Mouse (Mus musculus) spleen, postnatal 10 days (tissue): ENCODE results near the gene Gm20388.

Experiments
- DNase-seq, 2 experiments: peaks; one replicate each; pipeline ENCODE4 v3.0.0; 2021 to 2022; ENCODE audit warnings: low spot score in 2 of 2

Gene Gm20388

DNA sequence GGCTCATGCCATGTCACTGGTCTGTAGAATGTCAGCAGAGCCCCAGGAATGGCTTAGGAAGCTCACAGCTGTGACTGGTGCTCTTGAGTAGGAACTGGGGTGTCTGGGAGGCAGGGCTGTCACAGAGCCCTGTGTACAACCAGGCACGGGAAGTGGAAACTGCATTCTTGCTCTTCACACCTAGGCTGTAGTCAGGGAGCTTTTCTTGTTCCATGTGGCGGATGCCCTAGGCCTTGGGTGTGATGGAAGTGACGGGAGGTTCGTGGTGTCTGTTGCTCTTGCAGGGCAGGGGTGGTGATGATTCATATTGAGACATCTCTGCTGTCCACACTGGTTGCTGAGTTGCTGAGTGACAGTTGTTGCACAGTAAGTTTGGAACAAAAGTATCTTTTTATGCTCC lies 2084.5 kb downstream of the Gm20388 start:
- no peak for DNase-seq

DNA sequence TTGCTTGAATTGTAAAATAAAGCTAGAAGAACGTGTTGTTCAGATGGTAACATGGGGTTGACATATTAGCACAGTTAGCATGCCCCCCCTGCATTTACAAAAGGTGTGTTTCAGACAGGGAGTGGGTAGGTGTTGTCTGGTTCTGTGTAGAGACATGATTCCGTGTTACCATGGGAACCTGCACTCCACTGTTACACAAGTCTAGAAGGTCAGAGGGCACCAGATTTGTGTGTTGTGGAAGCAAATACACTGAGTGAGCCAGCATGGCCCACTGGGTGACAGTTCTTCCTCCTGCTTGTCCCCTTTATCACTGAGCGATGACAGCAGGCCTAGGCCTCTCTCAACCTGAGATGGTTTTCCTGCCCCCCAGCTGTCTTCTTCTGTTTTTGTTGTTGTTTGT lies 2085.3 kb downstream of the Gm20388 start:
- no peak for DNase-seq

DNA sequence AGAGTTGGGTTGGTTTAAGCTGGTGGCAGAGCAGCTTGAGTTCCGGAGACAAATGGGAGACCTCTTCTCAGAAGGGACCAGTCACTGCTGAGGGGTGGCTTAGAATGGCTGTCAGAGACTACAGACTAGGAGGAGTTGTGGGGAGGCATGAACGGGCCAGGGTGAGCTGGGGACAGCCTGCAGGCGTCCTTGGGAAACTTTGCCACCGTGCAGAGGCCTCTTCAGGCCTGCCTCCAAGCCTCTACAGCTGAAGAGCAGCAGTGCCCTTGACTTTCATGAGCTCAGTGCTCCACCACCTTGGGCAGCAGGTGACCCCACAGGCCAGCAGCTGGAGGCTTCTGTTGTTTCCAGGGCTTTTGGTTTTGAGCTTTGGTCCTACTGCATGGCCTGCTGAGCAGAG lies 2088.0 kb downstream of the Gm20388 start:
- no peak for DNase-seq

- DNase-seq: no peak
These were observed 2088.6 kb downstream of the Gm20388 start for GRCm38 (mm10) chr8:121999211-121999610.

GRCm38 (mm10) chr8:122001339-122002115 lies 2090.9 kb downstream of the Gm20388 start:
- no peak for DNase-seq

DNA sequence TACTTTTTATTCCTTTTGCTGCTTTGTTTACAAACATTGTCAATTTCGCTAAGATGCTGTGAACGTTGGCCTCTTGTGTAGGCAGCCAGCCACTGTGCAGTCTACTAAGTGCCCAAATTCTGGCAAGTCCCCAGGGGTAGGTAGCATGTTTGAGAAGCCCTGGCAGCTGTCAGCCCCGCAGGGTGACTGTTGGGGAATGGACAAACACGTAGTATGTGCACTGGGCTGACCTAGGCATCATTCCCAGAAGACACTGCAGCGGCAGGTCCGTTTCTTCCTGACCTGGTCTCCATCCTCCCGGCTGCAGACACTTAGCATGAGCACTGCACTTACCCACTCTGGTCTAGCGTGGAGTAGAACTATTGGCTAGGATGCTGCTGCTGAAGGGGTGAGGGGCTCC lies 2093.0 kb downstream of the Gm20388 start:
- DNase-seq: no peak

GRCm38 (mm10) chr8:122004131-122004530 lies 2093.5 kb downstream of the Gm20388 start:
- DNase-seq: no peak

DNA sequence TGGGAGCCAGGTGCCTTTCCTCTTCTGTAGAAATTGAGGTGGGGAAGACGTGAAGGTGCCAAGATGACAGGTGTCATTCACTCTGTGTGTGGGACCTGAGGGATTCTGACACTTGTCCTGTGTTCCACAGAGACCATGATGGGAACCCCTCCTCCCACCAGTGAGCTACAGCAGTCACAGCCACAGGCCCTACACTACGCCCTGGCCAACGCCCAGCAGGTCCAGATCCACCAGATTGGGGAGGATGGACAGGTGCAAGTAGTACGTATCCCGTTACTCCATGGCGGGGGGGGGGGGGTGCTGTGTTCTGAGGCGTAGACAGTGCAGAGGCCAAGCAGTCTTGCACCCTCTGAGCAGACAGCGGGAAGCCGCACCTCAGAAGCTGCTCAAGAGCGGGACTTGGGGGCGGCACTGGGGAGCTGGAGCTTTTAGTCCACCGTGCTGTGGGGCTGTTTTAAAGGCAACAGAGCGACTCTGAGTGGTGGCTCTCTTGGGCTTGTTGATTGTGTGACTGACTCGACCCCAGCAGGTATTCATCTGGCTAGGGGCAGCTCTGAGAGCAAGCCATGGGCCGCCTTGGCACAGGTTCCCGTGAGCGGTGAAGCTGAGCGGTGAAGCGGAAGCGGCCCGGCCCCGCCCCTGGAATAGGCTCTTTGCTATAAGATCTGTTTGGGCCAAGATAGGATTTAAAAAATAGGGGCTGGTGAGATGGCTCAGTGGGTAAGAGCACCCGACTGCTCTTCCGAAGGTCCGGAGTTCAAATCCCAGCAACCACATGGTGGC lies 2095.0 kb downstream of the Gm20388 start:
- DNase-seq: no peak

DNA sequence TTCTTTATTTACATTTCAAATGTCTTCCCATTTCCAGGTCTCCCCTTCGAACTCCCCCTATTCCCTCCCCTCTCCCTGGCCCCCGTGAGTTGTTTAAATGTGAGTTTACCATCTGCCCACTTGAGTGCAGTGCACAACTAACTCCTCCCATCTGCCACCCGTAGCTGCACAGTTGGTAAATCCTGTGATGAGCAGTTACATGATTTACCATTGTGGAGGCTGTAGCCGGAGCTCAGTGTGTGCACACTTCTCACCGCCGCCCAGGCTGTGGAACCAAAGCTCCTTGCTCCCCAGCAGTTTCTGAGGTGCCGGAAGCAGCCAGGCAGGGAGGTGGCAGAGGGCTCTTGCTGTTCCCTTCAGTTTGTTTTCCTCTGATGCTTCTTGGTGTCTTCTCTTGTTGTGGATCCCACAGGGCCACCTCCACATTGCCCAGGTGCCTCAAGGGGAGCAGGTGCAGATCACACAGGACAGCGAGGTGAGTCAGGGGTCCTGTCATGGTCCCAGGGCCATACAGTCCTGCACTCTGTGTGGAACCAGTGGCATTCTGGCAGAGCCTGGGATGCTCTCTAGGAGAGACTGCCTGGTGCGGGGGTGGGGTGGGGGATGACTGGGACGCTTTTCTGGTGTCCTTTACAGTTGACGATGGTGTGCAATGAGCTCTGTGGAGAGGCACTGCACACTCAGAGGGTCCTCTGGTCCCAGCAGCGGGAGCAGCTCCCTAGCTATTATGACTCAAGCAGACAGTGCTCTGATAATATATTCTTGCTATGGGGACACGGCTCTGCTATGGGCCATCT lies 2096.2 kb downstream of the Gm20388 start:
- DNase-seq: no peak

DNA sequence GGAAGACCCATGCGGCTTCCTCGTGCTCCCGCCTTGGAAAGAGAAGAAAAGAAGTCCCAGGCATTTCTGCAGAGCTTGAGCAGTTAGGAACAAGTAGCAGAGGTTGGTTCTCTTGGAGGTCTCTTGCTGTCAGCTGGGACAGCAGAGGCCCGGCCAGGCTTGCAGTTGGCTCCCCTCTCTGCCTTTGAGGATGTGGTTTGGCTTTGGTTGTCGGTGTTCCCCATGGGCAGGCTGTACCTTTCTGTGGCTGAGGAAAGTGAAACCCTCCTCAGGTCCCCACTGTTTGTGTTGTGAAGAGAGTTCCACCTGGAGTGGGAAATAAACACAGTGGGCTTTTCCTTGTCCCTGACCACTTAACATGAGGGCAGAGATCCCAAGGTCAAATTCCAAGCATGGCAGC lies 2097.8 kb downstream of the Gm20388 start:
- DNase-seq: no peak

DNA sequence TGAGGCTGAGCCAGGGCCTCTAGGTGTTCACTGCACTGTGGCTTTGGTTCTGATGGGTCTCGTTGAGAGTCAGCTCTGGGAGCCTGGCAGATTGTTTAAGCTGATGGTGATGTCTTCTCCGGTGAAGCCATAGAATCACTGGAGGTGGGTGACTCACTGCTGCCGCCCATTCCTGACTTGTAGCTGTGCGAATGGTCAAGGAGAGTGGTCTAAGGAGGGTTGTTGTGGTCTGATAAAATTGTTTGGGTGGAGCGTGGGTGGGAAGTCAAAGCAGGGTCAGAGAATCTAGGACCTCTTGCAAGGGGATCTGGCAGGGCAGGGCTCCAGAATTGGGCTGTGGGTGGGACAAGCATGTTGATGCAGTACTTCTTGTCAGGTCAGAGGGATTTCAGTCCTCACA lies 2100.0 kb downstream of the Gm20388 start:
- no peak for DNase-seq

DNA sequence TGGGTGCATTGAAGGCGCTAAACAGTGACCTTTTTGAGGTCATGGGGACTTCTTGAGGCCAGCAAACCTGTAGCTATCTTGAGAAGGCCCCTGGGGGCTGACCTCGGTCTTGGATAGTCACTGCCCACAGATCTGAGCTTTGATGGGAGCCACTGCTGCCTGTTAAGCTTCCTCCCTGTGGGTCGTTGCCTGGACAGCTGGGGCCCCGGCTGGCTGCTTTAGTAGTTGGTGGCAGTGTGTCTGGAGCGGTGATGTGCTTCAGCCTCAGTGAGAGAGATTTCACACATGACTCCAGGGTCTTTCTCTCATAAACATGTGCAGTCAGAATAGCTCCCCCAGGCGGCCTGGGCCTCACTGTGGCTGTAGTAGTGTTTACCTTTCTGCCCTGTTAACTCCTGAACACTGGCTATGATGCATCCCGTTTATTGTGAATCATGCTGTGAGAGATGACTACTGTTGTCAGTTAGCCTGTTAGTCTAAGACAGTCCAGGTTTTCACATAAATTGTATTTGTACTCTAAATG lies 2100.5 kb downstream of the Gm20388 start:
- DNase-seq: no peak

DNA sequence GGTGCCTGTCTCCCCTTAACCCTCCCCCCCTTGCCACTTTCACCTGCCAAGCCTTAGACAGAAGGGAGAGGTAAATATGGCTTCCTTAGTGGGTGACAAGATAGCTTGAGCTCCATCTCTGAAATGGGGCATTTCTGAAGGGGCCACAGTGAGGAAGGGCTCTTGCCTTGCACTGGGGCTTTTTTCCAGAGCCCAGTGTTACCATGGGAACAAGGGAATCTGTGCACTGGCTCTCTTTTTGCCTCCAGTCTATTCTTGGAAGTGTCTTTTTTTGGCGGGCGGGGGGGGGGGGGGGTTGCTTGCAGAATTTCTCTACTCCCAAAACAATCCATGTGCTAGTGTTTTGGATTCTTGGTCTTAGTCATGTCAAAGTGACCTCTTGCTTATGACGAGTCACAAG lies 2104.0 kb downstream of the Gm20388 start:
- no peak for DNase-seq

- no peak for DNase-seq
These were observed 2107.6 kb downstream of the Gm20388 start for GRCm38 (mm10) chr8:122018046-122018831.

DNA sequence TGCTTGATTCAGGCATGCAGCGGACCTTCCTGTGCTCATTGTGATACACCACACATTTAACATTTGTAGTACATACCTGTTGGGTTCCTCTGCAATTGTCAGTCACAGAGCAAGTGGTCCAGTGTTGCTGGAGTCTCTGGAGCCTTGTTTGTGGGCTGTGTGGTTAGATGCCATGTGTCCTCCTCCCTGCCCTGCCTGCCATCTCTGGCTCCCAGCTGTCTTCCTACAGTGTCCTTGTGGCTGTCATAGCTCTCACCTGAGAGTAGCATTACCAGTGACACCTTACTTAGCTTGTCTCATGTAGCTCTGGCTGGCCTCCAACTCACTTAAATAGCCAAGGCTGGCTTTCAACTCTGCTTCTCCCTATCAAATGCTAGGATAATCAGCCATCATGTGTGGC lies 2108.5 kb downstream of the Gm20388 start:
- no peak for DNase-seq

DNA sequence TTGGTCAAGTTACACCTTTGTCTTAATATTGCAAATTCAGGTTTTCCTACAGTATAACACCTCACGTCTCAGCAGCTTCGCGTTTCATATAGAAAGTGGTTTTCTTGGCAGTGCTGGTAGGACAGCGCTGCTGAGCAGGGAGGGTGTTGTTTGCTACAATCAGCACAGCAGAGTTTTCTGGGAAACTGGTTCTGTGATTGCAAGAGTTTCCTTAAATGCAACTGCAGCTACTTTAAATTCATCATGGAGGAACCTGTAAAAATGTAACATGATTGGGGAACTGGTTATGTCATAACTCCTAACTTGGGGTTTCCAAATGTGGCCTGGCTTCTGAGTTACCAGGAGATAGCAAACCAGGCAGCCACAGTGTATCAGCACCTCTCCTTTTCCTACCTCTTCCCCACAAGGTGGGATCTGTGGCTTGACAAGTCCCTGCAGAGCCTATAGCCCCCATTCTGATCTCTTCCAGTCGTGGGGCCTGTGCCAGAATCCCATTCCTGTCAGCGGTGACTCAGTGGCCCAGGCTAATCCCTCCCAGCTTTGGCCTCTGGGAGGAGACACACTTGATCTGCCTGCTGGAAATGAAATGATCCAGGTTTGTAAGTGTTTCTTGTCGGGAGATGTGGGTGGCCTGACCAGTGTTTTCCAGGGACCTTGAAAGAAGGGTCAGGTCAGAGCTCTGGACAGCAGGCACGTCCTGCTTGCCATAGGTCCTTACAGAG lies 2109.6 kb downstream of the Gm20388 start:
- DNase-seq: no peak

GRCm38 (mm10) chr8:122021725-122022124 lies 2111.1 kb downstream of the Gm20388 start:
- DNase-seq: no peak

- no peak for DNase-seq
These were observed 2111.6 kb downstream of the Gm20388 start for GRCm38 (mm10) chr8:122022274-122022673.

GRCm38 (mm10) chr8:122022705-122023104 lies 2112.1 kb downstream of the Gm20388 start:
- DNase-seq: no peak

DNA sequence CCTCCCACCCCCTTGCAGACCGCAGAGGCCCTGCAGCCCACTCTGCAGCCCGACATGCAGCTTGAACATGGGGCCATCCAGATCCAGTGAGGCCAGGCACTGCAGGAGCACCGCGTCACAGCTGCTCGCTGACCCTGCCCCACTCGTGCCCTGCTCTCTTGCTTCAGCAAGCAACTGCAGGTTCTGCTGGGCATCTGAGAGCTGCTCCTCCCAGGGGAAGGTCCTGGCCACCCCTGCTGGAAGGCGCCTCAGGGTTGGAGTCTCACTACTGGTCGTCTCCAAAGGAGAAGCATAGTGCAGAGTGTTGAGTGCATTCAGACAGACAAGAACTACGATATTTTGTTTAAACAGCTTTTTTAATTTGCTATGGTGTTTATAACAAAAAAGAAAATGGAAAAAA lies 2114.9 kb downstream of the Gm20388 start:
- no peak for DNase-seq

GRCm38 (mm10) chr8:122028116-122028515 lies 2117.5 kb downstream of the Gm20388 start:
- DNase-seq: no peak
